Mouse (Mus musculus) liver, adult 2 months (tissue): ENCODE measurements around the gene Cbarp. TPM values are rescaled to one million over a fixed set of nuclear protein-coding genes. Genes with fewer than 3 reads are reported as not detected.
A peak's percentile ranks its signal among the peaks of the same experiment; 100 is the strongest.

Experiments used
- DNase-seq: peaks from one replicate; pipeline ENCODE4 v3.0.0-alpha.2; 2011; ENCODE audit warnings: low read depth, low spot score; ENCODE audit errors: extremely low read depth
- H3K27ac ChIP-seq: fragments of 200-500 bp; replicated peaks from 2 replicates; pipeline ENCODE4 v1.5.1; 2012; ENCODE audit warnings: low read depth, mild to moderate bottlenecking, control low read depth, inconsistent platforms, low read length; ENCODE audit not compliant: insufficient read depth
- H3K27me3 ChIP-seq: fragments of 200-500 bp; 2 replicates; pipeline ENCODE4 v1.6.1; 2012; ENCODE audit warnings: mild to moderate bottlenecking, moderate library complexity, low read length, inconsistent platforms; ENCODE audit not compliant: control insufficient read depth, insufficient read depth
- H3K36me3 ChIP-seq: fragments of 200-500 bp; 2 replicates; pipeline ENCODE4 v1.6.1; 2012; ENCODE audit warnings: low read length, inconsistent platforms; ENCODE audit not compliant: control insufficient read depth, insufficient read depth
- H3K4me1 ChIP-seq: fragments of 200-500 bp; 2 replicates; pipeline ENCODE4 v1.6.1; 2011; ENCODE audit warnings: low read length; ENCODE audit not compliant: control insufficient read depth, insufficient read depth
- H3K4me3 ChIP-seq: fragments of 200-500 bp; 2 replicates; pipeline ENCODE4 v1.5.1; 2011; ENCODE audit warnings: low read depth, mild to moderate bottlenecking, control low read depth, low read length, moderate library complexity; ENCODE audit not compliant: insufficient read depth
- H3K79me2 ChIP-seq: fragments of 200-500 bp; 2 replicates; pipeline ENCODE4 v1.6.1; 2012; ENCODE audit warnings: inconsistent platforms, mild to moderate bottlenecking, low read length, moderate library complexity; ENCODE audit not compliant: control insufficient read depth, insufficient read depth
- H3K9ac ChIP-seq: fragments of 200-500 bp; 2 replicates; pipeline ENCODE4 v1.6.1; 2012; ENCODE audit warnings: low read depth, mild to moderate bottlenecking, control low read depth, inconsistent platforms, low read length
- CTCF ChIP-seq: fragments of 200-500 bp; IDR thresholded peaks from 2 replicates; pipeline ENCODE4 v1.5.1; 2011; ENCODE audit warnings: low read depth, low read length, control low read depth
- POLR2A ChIP-seq: fragments of 200-500 bp; IDR thresholded peaks from 2 replicates; pipeline ENCODE4 v1.6.1; 2011; ENCODE audit warnings: low read length, control low read depth; ENCODE audit not compliant: insufficient read depth; ENCODE audit errors: extremely low read depth
- WGBS: fragments of 180-500 bp; shearing (Covaris S2); methylation state at CpG from one replicate; pipeline ENCODE4 v1.1.7; 2018; 5-methylcytosine and 5-hydroxymethylcytosine counted together
- polyA plus RNA-seq: library from polyadenylated mRNA; depleted of rRNA; stranded (reverse); fragments of >200 nt; gene quantifications from 2 replicates; pipeline ENCODE4 v1.2.3, GENCODE M21; 2012
- total RNA-seq: library from RNA; depleted of rRNA; stranded (reverse); fragments of >200 nt; gene quantifications from 2 replicates; pipeline ENCODE4 v1.2.3, GENCODE M21; 2014

Cbarp gene
- total and polyA plus RNA-seq, 2 experiments = 0.55 to 1.2 TPM

- H3K79me2 ChIP-seq = peaks cover 34% of the 10 kb centered on the region
- 70% methylated on average over 6 of the region's 6 CpGs for WGBS
- no peak overlapping the region; the same call in 1 of the 2 replicates for H3K27ac ChIP-seq
- no peak overlapping the region for H3K9ac ChIP-seq
- no peak for DNase-seq
- H3K27me3 ChIP-seq = no peaks in the 10 kb centered on the region
- H3K4me3 ChIP-seq = no peak overlapping the region
- TF ChIP-seq CTCF (no peak), POLR2A (no peak)
- H3K36me3 ChIP-seq = peaks cover 3% of the 10 kb centered on the region; the same call in 1 of the 2 replicates
- H3K4me1 ChIP-seq = peaks cover 26% of the 10 kb centered on the region
These were observed 5.3 kb upstream of the Cbarp start for GRCm38 (mm10) chr10:80145896-80146295.

- peak; percentile 37 for DNase-seq
- H3K27me3 ChIP-seq = no peaks in the 10 kb centered on the region
- H3K9ac ChIP-seq = no peak overlapping the region
- no peak for TF ChIP-seq POLR2A
- peak; percentile 90 for TF ChIP-seq CTCF
- 74% methylated on average over 20 of the region's 20 CpGs for WGBS
- peaks cover 3% of the 10 kb centered on the region; the same call in 1 of the 2 replicates for H3K36me3 ChIP-seq
- H3K79me2 ChIP-seq = peaks cover 26% of the 10 kb centered on the region
- no peak overlapping the region for H3K4me3 ChIP-seq
- no peak overlapping the region; the same call in 1 of the 2 replicates for H3K27ac ChIP-seq
- peaks cover 26% of the 10 kb centered on the region for H3K4me1 ChIP-seq
These were observed 4.5 kb upstream of the Cbarp start for GRCm38 (mm10) chr10:80144864-80145838.

GRCm38 (mm10) chr10:80144159-80144558 is 3.5 kb upstream of the Cbarp start:
- peaks cover 3% of the 10 kb centered on the region; the same call in 1 of the 2 replicates for H3K36me3 ChIP-seq
- peaks cover 26% of the 10 kb centered on the region for H3K4me1 ChIP-seq
- H3K27me3 ChIP-seq = no peaks in the 10 kb centered on the region
- H3K79me2 ChIP-seq = peaks cover 20% of the 10 kb centered on the region
- no peak overlapping the region for H3K27ac ChIP-seq
- no peak for DNase-seq
- no peak for TF ChIP-seq POLR2A
- TF ChIP-seq CTCF = no peak
- H3K4me3 ChIP-seq = no peak overlapping the region
- WGBS = 93% methylated on average over 12 of the region's 12 CpGs
- H3K9ac ChIP-seq = no peak overlapping the region

GRCm38 (mm10) chr10:80143664-80144063 is 3.0 kb upstream of the Cbarp start:
- TF ChIP-seq CTCF = no peak
- no peak for TF ChIP-seq POLR2A
- no peak for DNase-seq
- peaks cover 20% of the 10 kb centered on the region for H3K79me2 ChIP-seq
- H3K27me3 ChIP-seq = no peaks in the 10 kb centered on the region
- peaks cover 3% of the 10 kb centered on the region; the same call in 1 of the 2 replicates for H3K36me3 ChIP-seq
- 86% methylated on average over 7 of the region's 7 CpGs for WGBS
- no peak overlapping the region for H3K27ac ChIP-seq
- no peak overlapping the region for H3K4me3 ChIP-seq
- no peak overlapping the region for H3K9ac ChIP-seq
- H3K4me1 ChIP-seq = peaks cover 27% of the 10 kb centered on the region

GRCm38 (mm10) chr10:80142530-80142925 is 1.9 kb upstream of the Cbarp start:
- Histone ChIP-seq H3K79me2 (peaks cover 20% of the 10 kb centered on the region), H3K9ac (peak overlapping the region; percentile 96), H3K27ac (peak overlapping the region; percentile 97), H3K36me3 (peaks cover 3% of the 10 kb centered on the region; the same call in 1 of the 2 replicates), H3K4me1 (peaks cover 35% of the 10 kb centered on the region), H3K4me3 (peak overlapping the region; percentile 84), H3K27me3 (no peaks in the 10 kb centered on the region)
- TF ChIP-seq POLR2A (0 out of 2 replicates have a peak, but pooled peaks have one; percentile 12), CTCF (no peak)
- WGBS = under 1% methylated on average over 15 of the region's 15 CpGs
- peak; percentile 80 for DNase-seq
